Comparison of ENCODE assay signal across 8 mouse cellular contexts in genomic region chr2:66634580-66635359, GRCm38 (mm10). TPM values are rescaled to one million over a fixed set of nuclear protein-coding genes. Genes with fewer than 3 reads are reported as not detected.
DNase-seq lines count a peak whose midpoint lies in the region; ATAC-seq and TF ChIP-seq lines count a peak whose summit lies in the region.

Gene Scn9a (minus strand): TSS chr2:66634962.

- TF ChIP-seq CTCF in E14TG2a.4 (conservative IDR thresholded peaks at IDR 0.05; ENCODE audit: low read length) = no peak

- no peaks in the 10 kb centered on the region for H3K36me3 ChIP-seq in E14TG2a.4 (ENCODE audit: insufficient read depth, low read length)
- no peaks in the 10 kb centered on the region for H3K36me3 ChIP-seq in hindbrain, embryonic 15.5 days
- no peaks in the 10 kb centered on the region for H3K36me3 ChIP-seq in liver, embryonic 12.5 days

- peaks cover 22% of the 10 kb centered on the region for H3K4me1 ChIP-seq in E14TG2a.4 (replicated peaks; ENCODE audit: low read depth, low read length)
- 0 out of 2 replicates have a peak, but pooled peaks cover 4% of the 10 kb centered on the region for H3K4me1 ChIP-seq in hindbrain, embryonic 15.5 days (replicated peaks)
- H3K4me1 ChIP-seq in liver, embryonic 12.5 days = no peaks in the 10 kb centered on the region

- H3K4me2 ChIP-seq in hindbrain, embryonic 15.5 days = peak within 1 kb of the TSS; percentile 72
- H3K4me2 ChIP-seq in liver, embryonic 12.5 days = 0 out of 2 replicates have a peak within 1 kb of the TSS, but pooled peaks have one; percentile 23

- peak; percentile 92 for ATAC-seq in hindbrain, embryonic 15.5 days (ENCODE audit: low FRiP score, low read depth)
- ATAC-seq in liver, embryonic 12.5 days = peak; percentile 40; the same call in 1 of the 2 replicates

- H3K27me3 ChIP-seq in E14TG2a.4 (ENCODE audit: insufficient read depth, low read length) = peaks cover 2% of the 10 kb centered on the region; the same call in 1 of the 2 replicates
- no peaks in the 10 kb centered on the region for H3K27me3 ChIP-seq in hindbrain, embryonic 15.5 days
- H3K27me3 ChIP-seq in liver, embryonic 12.5 days (replicated peaks) = peaks cover 19% of the 10 kb centered on the region

- under 1% methylated on average over 29 of the region's 29 CpGs for WGBS in hindbrain, embryonic 15.5 days
- whole genome bisulfite sequencing in liver, embryonic 12.5 days (ENCODE audit: insufficient replicate concordance) = 3% methylated on average over 29 of the region's 29 CpGs

- H3K4me3 ChIP-seq in E14TG2a.4 (replicated peaks; ENCODE audit: low read length) = peak within 1 kb of the TSS; percentile 77
- peak within 1 kb of the TSS; percentile 54 for H3K4me3 ChIP-seq in hindbrain, embryonic 15.5 days
- H3K4me3 ChIP-seq in liver, embryonic 12.5 days = no peak within 1 kb of the TSS

- H3K9ac ChIP-seq in hindbrain, embryonic 15.5 days = peak within 1 kb of the TSS; percentile 63
- H3K9ac ChIP-seq in liver, embryonic 12.5 days = no peak within 1 kb of the TSS

- peak within 1 kb of the TSS; percentile 82 for H3K27ac ChIP-seq in hindbrain, embryonic 15.5 days (replicated peaks)
- no peak within 1 kb of the TSS for H3K27ac ChIP-seq in liver, embryonic 12.5 days

- DNase-seq in adrenal gland, postnatal 10 days = peak; percentile 9
- DNase-seq in adrenal gland, adult 18-20 months (ENCODE audit: low spot score in 2 of 2) = no peak
- DNase-seq in embryo, embryonic 11.5 days (ENCODE audit: low read depth, low spot score) = peak; percentile 17
- DNase-seq in right cerebral cortex, postnatal 36 days (ENCODE audit: low spot score in 2 of 2) = peak; percentile 3 to 9
- DNase-seq in natural killer cell, adult 2 months (ENCODE audit: low spot score in 2 of 2) = no peak

- no peaks in the 10 kb centered on the region for H3K9me3 ChIP-seq in E14TG2a.4 (ENCODE audit: low read length)
- no peaks in the 10 kb centered on the region for H3K9me3 ChIP-seq in hindbrain, embryonic 15.5 days
- H3K9me3 ChIP-seq in liver, embryonic 12.5 days (replicated peaks) = no peaks in the 10 kb centered on the region

RNA-seq across cellular contexts. Expression of gene Scn9a, which starts in this region (rescaled TPM):
- total RNA-seq in adrenal gland, postnatal 10 days (2021) = 1 to 10 TPM; 1.4 to 3.3 TPM
- total RNA-seq in adrenal gland, adult 18-20 months (2021) = 1 to 10 TPM in 1 of 2 experiments, under 1 TPM in 1; 0.60 to 1.2 TPM
- polyA plus RNA-seq in hindbrain, embryonic 15.5 days (2015; fragmentation: Nextera tagmentation; extraction: Ambion mirVana) = 12.4 and 12.8 TPM in 2 replicates
- polyA plus RNA-seq in liver, embryonic 12.5 days (2016; fragmentation: Nextera tagmentation; extraction: Ambion mirVana) = not detected in 2 replicates

Comparison
In these comparisons a context has a peak if more than half of its experiments do, and no peak if none do; other contexts are left out.
1. RNA of gene Scn9a (polyA plus RNA-seq): 12.4 to 12.8 TPM in hindbrain, embryonic 15.5 days; not detected in liver, embryonic 12.5 days; every median in the first group is over 10 times any median in the second.
2. DNase-seq: peak in adrenal gland, postnatal 10 days (single experiment), embryo, embryonic 11.5 days (single experiment) and right cerebral cortex, postnatal 36 days (2 of 2); none in adrenal gland, adult 18-20 months (0 of 2) and natural killer cell, adult 2 months (0 of 2).
3. Peak in ATAC-seq and H3K4me2 ChIP-seq in liver, embryonic 12.5 days; RNA of the gene not detected or under 1 TPM.